Mouse (Mus musculus): ENCODE measurements around the gene Pigm.

Pigm gene

DNA sequence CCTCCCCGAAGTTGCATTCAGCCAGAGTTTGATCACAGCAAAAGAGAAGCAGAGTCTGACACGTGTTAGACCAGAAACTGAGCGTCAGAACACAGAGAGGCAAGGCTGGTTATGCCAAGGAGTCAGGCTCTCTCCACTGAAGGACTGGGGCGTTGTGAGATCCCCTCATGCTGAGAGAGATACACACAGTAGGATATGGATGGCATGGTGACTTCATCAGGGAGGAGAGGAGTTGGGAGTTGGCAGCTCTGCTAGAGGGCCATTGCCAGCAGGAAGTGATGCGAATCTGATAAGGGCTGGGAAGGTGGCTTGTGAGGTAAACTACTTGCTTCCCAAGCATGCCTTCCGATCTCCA is 37.9 kb downstream of the Pigm start:
- no peak for DNase-seq

DNA sequence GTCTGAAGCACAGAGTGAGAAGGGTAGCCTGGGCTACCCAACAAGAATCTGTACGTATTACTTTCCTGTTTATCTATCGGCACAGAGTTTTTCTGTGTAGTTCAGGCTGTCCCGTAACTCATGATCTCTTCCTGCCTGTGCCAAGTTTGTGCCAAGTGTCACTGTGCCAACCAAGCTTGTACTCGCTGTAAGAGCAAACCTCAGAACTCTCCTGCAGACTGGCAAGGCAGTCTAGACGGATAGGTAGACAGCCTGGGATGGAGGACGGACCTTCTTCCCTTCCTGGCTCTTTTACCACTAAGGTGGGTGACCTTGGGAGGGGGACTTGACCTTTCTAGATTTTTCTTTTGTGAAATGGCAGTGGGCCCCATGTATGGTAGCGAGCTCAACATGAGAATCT is 38.7 kb downstream of the Pigm start:
- DNase-seq: no peak

DNA sequence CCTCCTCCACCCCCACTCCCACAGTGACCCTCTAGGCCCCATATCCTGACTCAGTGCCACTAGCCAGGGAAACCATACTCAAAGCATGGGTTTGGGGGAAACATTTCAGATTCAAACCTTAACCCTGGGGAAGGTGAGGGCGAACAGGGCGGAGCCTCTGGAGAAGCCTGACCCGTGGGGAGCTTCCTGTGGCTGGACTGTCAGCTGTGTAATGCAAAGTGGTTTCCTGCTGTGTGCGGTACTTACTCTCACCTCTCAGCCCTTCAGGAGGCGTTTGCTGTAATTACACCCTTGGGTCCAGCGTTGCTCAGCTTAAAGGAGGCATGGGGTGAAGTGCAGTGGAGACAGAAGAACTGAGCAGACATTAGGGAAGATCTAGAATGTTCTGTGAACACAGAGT is 41.8 kb downstream of the Pigm start:
- no peak for DNase-seq

DNA sequence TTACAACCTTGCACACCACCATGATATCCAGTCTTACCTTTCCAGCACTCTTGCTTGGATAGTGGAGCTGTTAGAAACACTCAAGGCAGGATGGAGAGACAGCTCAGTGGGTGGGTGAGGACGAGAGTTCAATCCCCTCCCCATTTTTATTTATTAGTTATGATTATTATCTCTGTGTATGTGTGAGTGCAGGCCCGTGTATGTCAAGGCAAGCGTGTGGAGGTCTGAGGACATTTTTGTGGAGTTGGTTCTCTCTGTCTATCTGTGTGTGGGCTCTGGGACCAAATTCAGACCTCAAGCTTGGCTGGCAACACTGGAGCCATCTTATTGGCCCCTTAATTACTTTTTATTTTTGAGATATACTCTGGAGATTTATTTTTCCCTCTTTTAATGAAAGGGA is 42.3 kb downstream of the Pigm start:
- DNase-seq: no peak

- no peak for DNase-seq
Observed at GRCm38 (mm10) chr1:172420181-172420580, 43.8 kb downstream of the Pigm start.

- no peak for DNase-seq
Observed at GRCm38 (mm10) chr1:172423393-172423792, 47.0 kb downstream of the Pigm start.

DNA sequence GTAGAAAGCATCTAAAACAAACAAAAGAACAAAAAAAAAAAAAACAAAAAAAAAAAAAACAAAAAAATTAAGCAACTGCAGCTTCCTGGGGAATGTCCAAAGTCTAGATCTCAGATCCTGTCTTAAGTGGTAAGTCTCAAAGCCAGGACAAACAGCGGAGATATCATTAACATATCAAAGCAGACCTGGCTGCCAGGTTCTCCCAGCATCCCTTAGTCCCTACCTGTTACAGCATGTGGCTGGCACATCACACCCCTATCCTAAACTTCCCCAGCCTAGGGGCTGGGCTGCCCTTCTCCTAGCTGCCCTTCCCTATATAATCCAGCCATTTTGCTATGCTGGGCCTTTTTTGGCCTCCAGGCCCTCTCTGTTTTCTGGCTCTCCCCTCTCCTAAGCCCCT is 50.1 kb downstream of the Pigm start:
- DNase-seq: no peak

DNA sequence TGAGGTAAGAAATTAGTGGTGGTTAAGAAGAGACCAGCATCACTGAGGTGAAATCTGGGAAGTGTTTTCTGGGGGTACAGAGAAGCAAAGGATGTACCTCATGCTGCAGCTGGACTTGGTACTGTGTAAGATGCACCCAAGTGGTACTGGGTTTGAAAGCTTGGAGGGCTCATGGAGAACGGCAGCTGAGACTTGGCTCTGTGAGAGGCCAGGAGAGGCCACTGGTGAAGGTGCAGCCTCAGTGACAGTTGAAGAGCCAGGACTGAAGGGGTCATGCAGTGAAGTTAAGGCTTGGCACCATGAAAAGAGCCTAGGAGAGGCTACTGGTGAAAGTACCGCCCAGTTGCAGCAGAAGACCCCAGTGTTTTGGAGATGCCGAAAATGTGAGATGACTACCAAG is 51.5 kb downstream of the Pigm start:
- DNase-seq: no peak

GRCm38 (mm10) chr1:172428614-172429013 is 52.3 kb downstream of the Pigm start:
- no peak for DNase-seq

DNA sequence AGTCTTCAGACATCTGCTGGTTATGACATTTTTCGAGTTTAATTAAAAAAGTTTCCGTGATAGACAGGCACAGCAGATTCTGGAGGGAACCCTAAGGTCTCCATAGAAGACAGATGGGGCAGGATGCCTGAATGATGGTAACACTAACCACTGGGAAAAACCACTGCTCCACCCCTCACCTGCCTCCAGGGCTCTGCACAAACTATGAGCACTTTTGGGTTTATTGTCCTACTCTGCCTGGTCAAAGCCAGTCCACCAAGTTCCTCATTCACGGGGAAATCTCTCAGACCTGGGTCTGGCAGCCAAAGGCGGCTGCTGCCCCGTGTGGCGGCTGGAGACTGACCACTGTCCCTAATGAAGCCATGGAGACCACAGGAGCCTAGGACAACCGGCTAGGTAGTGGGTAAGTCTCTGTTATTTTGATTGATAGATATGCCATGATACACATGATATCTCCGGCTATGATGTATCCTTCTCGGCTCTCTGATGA is 54.4 kb downstream of the Pigm start:
- no peak for DNase-seq

DNA sequence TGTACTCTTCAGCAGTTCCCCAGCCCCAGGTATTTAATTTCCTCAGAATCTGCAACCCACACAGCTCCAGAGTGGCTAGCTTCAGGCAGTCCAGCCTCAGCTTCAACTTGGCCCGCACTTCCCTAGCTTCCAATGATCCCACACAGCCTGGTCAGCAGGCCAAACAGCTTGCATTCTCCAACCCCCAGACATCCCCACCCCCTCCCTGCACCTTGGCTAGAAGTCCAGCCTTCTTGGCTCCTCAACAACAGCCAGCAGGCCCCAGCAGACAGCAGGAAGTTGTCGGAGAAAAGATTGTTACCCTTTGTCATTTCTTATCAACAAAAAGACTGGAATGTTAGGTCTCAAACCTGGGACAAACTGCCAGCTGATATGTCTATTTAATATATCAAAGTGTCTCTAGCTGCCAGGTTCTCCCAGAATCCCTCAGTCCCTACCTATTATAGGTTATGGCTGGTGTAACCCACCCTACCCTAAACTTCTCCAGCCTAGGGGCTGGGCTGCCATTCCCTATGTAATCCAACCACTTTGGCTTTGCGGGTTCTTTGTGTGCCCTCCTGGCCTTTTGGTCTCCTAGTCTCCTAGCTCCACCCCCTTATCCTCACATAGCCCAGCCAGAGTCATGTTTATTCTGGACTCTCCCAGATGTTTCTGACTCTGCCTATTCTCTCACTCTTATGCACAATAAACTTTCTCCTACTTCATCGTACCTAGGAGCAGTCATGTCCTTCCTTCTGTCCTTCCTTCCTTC is 55.7 kb downstream of the Pigm start:
- peak; percentile 16 to 43 for DNase-seq

DNA sequence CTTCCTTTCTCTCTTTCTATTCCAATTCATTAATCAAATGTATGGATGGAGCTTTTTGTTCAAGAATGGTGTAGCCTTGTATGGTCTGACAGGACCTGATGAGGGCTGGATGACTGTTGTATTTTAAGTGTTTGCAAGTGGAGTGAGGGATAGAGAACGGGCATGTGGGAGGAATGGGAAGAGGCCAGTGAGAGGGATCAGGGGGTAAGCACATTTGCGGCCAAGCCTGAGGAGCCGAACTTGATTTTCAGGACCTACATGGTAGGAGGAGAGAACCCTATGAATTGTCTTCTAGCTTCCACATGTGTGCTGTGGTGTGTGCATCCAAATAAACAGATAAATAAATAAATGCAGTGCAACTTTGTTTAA is 56.2 kb downstream of the Pigm start:
- no peak for DNase-seq

DNA sequence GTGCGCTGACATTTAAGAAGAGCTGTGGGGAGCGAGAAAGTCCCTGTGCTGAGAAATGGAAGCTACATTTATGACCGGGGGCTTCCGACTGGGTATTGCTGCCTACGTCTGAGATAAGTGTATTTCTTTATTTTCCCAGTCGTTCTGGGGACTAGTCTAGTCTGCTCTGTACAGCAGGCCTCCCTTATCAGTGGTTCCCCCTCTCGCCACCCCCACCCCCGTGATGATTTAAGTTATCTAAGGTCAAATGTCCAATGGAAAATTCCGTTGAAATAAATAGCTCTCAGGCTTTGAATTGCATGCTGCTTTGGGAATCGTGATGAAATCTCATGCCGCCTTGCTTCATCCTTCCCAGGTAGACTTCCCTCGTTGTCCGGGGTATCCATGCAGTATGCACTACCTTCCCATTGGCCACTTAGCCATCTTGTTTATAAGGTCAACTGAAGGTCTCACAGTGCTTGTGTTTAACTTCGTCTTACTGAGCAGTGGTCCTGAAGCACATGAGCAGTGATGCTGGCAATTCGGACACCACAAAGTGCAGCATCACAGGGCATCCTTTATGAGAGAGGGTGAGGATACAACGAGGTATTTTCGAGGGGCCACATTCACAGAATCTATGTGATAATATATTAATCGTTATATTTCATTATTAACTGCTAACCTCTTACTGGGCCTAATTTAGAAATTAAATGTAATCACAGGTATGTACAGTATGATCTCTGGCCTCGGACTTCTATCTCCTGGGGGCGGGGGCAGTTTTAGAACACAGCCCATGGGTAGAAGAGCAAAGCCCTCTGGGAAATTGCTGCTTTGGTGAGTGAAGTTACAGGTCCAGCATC is 56.9 kb downstream of the Pigm start:
- DNase-seq: no peak
